ENCODE assay signal across 8 mouse cellular contexts in genomic region chr11:70844559-70845456, GRCm38 (mm10). TPM values are rescaled to one million over a fixed set of nuclear protein-coding genes. Genes with fewer than 3 reads are reported as not detected.
DNase-seq lines count a peak whose midpoint lies in the region; ATAC-seq and TF ChIP-seq lines count a peak whose summit lies in the region.

Gene Rabep1, plus strand, starts transcription at chr11:70844778.

- no peak for TF ChIP-seq RAD21 in CH12.LX (IDR thresholded peaks at IDR 0.05; ENCODE audit: low read depth, low read length)

- peak within 1 kb of the TSS; percentile 74 for H3K9ac ChIP-seq in CH12.LX (ENCODE audit: insufficient read depth, low read depth)
- H3K9ac ChIP-seq in forebrain, embryonic 12.5 days: peak within 1 kb of the TSS; percentile 99
- H3K9ac ChIP-seq in liver, postnatal 0 days (replicated peaks): peak within 1 kb of the TSS; percentile 85
- peak within 1 kb of the TSS; percentile 98 for H3K9ac ChIP-seq in neural tube, embryonic 14.5 days (replicated peaks; ENCODE audit: low read depth, low read length)

- TF ChIP-seq EP300 in CH12.LX (IDR thresholded peaks at IDR 0.05; ENCODE audit: low read length): no peak
- TF ChIP-seq EP300 in liver, postnatal 0 days (IDR thresholded peaks at IDR 0.05; ENCODE audit: low read depth): no peak

- dilution Hi-C loops in CH12.LX (cut with MboI; ENCODE audit: extremely low pct_ligation_motif_present, extremely low pct_unique_long_range_greater_than_20kb, low sequenced_read_pairs): no loop called here

- in situ Hi-C loops in CH12.LX (cut with MboI; ENCODE audit: low pct_ligation_motif_present, low pct_unique_long_range_greater_than_20kb, low sequenced_read_pairs): no loop called here

- H3K79me2 ChIP-seq in CH12.LX (replicated peaks; ENCODE audit: control insufficient read depth, extremely low read depth, insufficient read depth, poor library complexity, severe bottlenecking): peaks cover 23% of the 10 kb centered on the region

- peak; percentile 96 for ATAC-seq in forebrain, embryonic 12.5 days (ENCODE audit: low FRiP score)
- ATAC-seq in liver, postnatal 0 days: peak; percentile 92
- peak; percentile 95 for ATAC-seq in neural tube, embryonic 14.5 days (ENCODE audit: low read depth)

- TF ChIP-seq POLR2A in CH12.LX (IDR thresholded peaks at IDR 0.05; ENCODE audit: low read depth, low read length): peak; percentile 83

- intact Hi-C loops in heart, postnatal 10 days (cut with DNase I): no loop called here

- peak within 1 kb of the TSS; percentile 10; the same call in 1 of the 2 replicates for H3K27ac ChIP-seq in CH12.LX (ENCODE audit: insufficient read depth, low read depth)
- H3K27ac ChIP-seq in forebrain, embryonic 12.5 days: peak within 1 kb of the TSS; percentile 87
- H3K27ac ChIP-seq in liver, postnatal 0 days (ENCODE audit: low read depth): peak within 1 kb of the TSS; percentile 84
- H3K27ac ChIP-seq in neural tube, embryonic 14.5 days (ENCODE audit: low read depth, low read length): peak within 1 kb of the TSS; percentile 87

- peak within 1 kb of the TSS; percentile 95 for H3K4me2 ChIP-seq in CH12.LX (ENCODE audit: insufficient read depth, low read depth, poor library complexity, severe bottlenecking)
- peak within 1 kb of the TSS; percentile 60 for H3K4me2 ChIP-seq in forebrain, embryonic 12.5 days
- peak within 1 kb of the TSS; percentile 93 for H3K4me2 ChIP-seq in liver, postnatal 0 days (ENCODE audit: low read depth, low read length)
- H3K4me2 ChIP-seq in neural tube, embryonic 14.5 days (ENCODE audit: low read depth, low read length): peak within 1 kb of the TSS; percentile 89

- peaks cover 3 to 44% of the 10 kb centered on the region in 2 experiments for H3K4me1 ChIP-seq in CH12.LX (ENCODE audit: control insufficient read depth in 1 of 2, insufficient read depth in 2 of 2)
- H3K4me1 ChIP-seq in forebrain, embryonic 12.5 days: peaks cover 19% of the 10 kb centered on the region
- H3K4me1 ChIP-seq in liver, postnatal 0 days (ENCODE audit: insufficient read depth): peaks cover 23% of the 10 kb centered on the region
- H3K4me1 ChIP-seq in neural tube, embryonic 14.5 days (ENCODE audit: control insufficient read depth, insufficient read depth, low read length): peaks cover 12% of the 10 kb centered on the region

- no peak for TF ChIP-seq CTCF in CH12.LX (conservative IDR thresholded peaks at IDR 0.05 in 1 of 2, IDR thresholded peaks at IDR 0.05 in 1 of 2; ENCODE audit: low read depth in 2 of 2, low read length in 2 of 2)
- no peak for TF ChIP-seq CTCF in liver, postnatal 0 days (IDR thresholded peaks at IDR 0.05; ENCODE audit: low read depth)

- H3K4me3 ChIP-seq in CH12.LX (replicated peaks in 1 of 3; ENCODE audit: low read depth in 2 of 3, low read length in 2 of 3, poor library complexity in 1 of 3): peak within 1 kb of the TSS; percentile 66 to 86 (median 82)
- peak within 1 kb of the TSS; percentile 99 for H3K4me3 ChIP-seq in forebrain, embryonic 12.5 days (replicated peaks)
- H3K4me3 ChIP-seq in liver, postnatal 0 days (ENCODE audit: low read depth, low read length): peak within 1 kb of the TSS; percentile 90
- peak within 1 kb of the TSS; percentile 94 for H3K4me3 ChIP-seq in neural tube, embryonic 14.5 days (ENCODE audit: low read depth, low read length)

- H3K27me3 ChIP-seq in CH12.LX (replicated peaks): peaks cover 7% of the 10 kb centered on the region
- 0 out of 2 replicates have a peak, but pooled peaks cover 10% of the 10 kb centered on the region for H3K27me3 ChIP-seq in forebrain, embryonic 12.5 days
- no peaks in the 10 kb centered on the region for H3K27me3 ChIP-seq in liver, postnatal 0 days (ENCODE audit: insufficient read depth, low read length)
- no peaks in the 10 kb centered on the region; the same call in 1 of the 2 replicates for H3K27me3 ChIP-seq in neural tube, embryonic 14.5 days (ENCODE audit: control insufficient read depth, insufficient read depth, low read length)

- H3K9me3 ChIP-seq in CH12.LX (replicated peaks; ENCODE audit: low read length): no peaks in the 10 kb centered on the region
- no peaks in the 10 kb centered on the region for H3K9me3 ChIP-seq in forebrain, embryonic 12.5 days
- no peaks in the 10 kb centered on the region for H3K9me3 ChIP-seq in liver, postnatal 0 days (ENCODE audit: low read length)
- H3K9me3 ChIP-seq in neural tube, embryonic 14.5 days (ENCODE audit: control insufficient read depth, low read length): no peaks in the 10 kb centered on the region

- WGBS in forebrain, embryonic 12.5 days: under 1% methylated on average over 80 of the region's 88 CpGs
- WGBS in large intestine, adult 2 months: 2% methylated on average over 85 of the region's 88 CpGs
- under 1% methylated on average over 54 of the region's 88 CpGs for WGBS in liver, postnatal 0 days (ENCODE audit: insufficient replicate concordance)
- WGBS in neural tube, embryonic 14.5 days: under 1% methylated on average over 59 of the region's 88 CpGs

- peak; percentile 95 for DNase-seq in CH12.LX (ENCODE audit: extremely low read depth)
- peak; percentile 80 for DNase-seq in c-Kit-positive CD71-positive TER-119-negative erythroid progenitor cells, embryonic 14.5 days (ENCODE audit: low read depth)
- peak; percentile 96 to 98 for DNase-seq in heart, postnatal 10 days
- peak; percentile 68 for DNase-seq in large intestine, adult 2 months (ENCODE audit: low read depth, low spot score)
- peak; percentile 95 for DNase-seq in liver, postnatal 0 days
- DNase-seq in testis, postnatal 10 days (ENCODE audit: low spot score): peak; percentile 99

- no peaks in the 10 kb centered on the region for H3K36me3 ChIP-seq in CH12.LX (replicated peaks in 1 of 2; ENCODE audit: control insufficient read depth in 1 of 2, insufficient read depth in 1 of 2, low read length in 1 of 2)
- no peaks in the 10 kb centered on the region for H3K36me3 ChIP-seq in forebrain, embryonic 12.5 days (replicated peaks)
- no peaks in the 10 kb centered on the region for H3K36me3 ChIP-seq in liver, postnatal 0 days (replicated peaks; ENCODE audit: insufficient read depth, low read length)
- H3K36me3 ChIP-seq in neural tube, embryonic 14.5 days (ENCODE audit: control insufficient read depth, insufficient read depth, low read length): no peaks in the 10 kb centered on the region

TF ChIP-seq in CH12.LX, 34 proteins besides CTCF, POLR2A, EP300 and RAD21 (continues in another document):
- TF ChIP-seq SMC3 (IDR thresholded peaks at IDR 0.05; ENCODE audit: low read depth, low read length) (peak; percentile 7; the same call in 1 of the 2 replicates), JUN (IDR thresholded peaks at IDR 0.05; ENCODE audit: insufficient read depth, low read depth, low read length) (no peak), CHD2 (IDR thresholded peaks at IDR 0.05; ENCODE audit: low read length) (peak; percentile 75; the same call in 1 of the 2 replicates), MAX (IDR thresholded peaks at IDR 0.05; ENCODE audit: low read length) (peak; percentile 86), E2F4 (IDR thresholded peaks at IDR 0.05; ENCODE audit: insufficient replicate concordance, low read depth, low read length) (no peak), ETS1 (conservative IDR thresholded peaks at IDR 0.05; ENCODE audit: low read depth, low read length) (0 out of 2 replicates have a peak, but pooled peaks have one; percentile 29), JUND (conservative IDR thresholded peaks at IDR 0.05; ENCODE audit: low read depth, low read length) (no peak), NELFE (IDR thresholded peaks at IDR 0.05; ENCODE audit: low read depth, low read length) (peak; percentile 80), TBP (conservative IDR thresholded peaks at IDR 0.05; ENCODE audit: low read depth, low read length) (0 out of 2 replicates have a peak, but pooled peaks have one; percentile 23), MYC (IDR thresholded peaks at IDR 0.05; ENCODE audit: low read depth, low read length) (peak; percentile 74), MEF2A (IDR thresholded peaks at IDR 0.05; ENCODE audit: borderline replicate concordance, low read depth, low read length) (peak; percentile 61; the same call in 1 of the 2 replicates), USF2 (conservative IDR thresholded peaks at IDR 0.05; ENCODE audit: low read depth, low read length) (peak; percentile 88), TCF12 (IDR thresholded peaks at IDR 0.05; ENCODE audit: low read depth, low read length) (peak; percentile 98), ZC3H11A (IDR thresholded peaks at IDR 0.05; ENCODE audit: low read depth, low read length) (no peak), MAFK (IDR thresholded peaks at IDR 0.05; ENCODE audit: insufficient replicate concordance, low read length) (no peak), PAX5 (IDR thresholded peaks at IDR 0.05; ENCODE audit: low read length) (no peak), MAZ (IDR thresholded peaks at IDR 0.05; ENCODE audit: low read depth, low read length) (peak; percentile 99), KAT2A (IDR thresholded peaks at IDR 0.05; ENCODE audit: insufficient replicate concordance, low read length) (peak; percentile 48; the same call in 1 of the 2 replicates), HCFC1 (IDR thresholded peaks at IDR 0.05; ENCODE audit: low read depth, low read length) (peak; percentile 70), NRF1 (IDR thresholded peaks at IDR 0.05; ENCODE audit: low read depth, low read length) (peak; percentile 98), GABPA (IDR thresholded peaks at IDR 0.05; ENCODE audit: insufficient replicate concordance, low read depth, low read length) (no peak), USF1 (IDR thresholded peaks at IDR 0.05; ENCODE audit: low read depth, low read length) (peak; percentile 98), BHLHE40 (IDR thresholded peaks at IDR 0.05; ENCODE audit: low read depth, low read length) (peak; percentile 100), ELF1 (IDR thresholded peaks at IDR 0.05; ENCODE audit: low read depth, low read length) (peak; percentile 67), IRF4 (IDR thresholded peaks at IDR 0.05; ENCODE audit: low read depth, low read length) (peak; percentile 53; the same call in 1 of the 2 replicates), UBTF (IDR thresholded peaks at IDR 0.05; ENCODE audit: low read depth, low read length) (peak; percentile 93), ZKSCAN1 (IDR thresholded peaks at IDR 0.05; ENCODE audit: borderline replicate concordance, low read depth, low read length) (no peak), ZNF384 (IDR thresholded peaks at IDR 0.05; ENCODE audit: low read depth, low read length) (no peak)

RNA-seq across cellular contexts. Expression of gene Rabep1, which starts in this region (rescaled TPM):
- total RNA-seq in CH12.LX (2012; rRNA removed): 22.3 and 23.8 TPM in 2 replicates
- total RNA-seq in CH12.LX (2014; rRNA removed): 26.1 and 33.4 TPM in 2 replicates
- polyA plus RNA-seq in CH12.LX (2012; ENCODE audit: insufficient read length, low read depth): 28.3 and 34.7 TPM in 2 replicates
- polyA plus RNA-seq in forebrain, embryonic 12.5 days (2016; fragmentation: Nextera tagmentation; extraction: Ambion mirVana): 55.2 and 57.7 TPM in 2 replicates
- total RNA-seq in heart, postnatal 10 days (2021): 10 to 100 TPM; 32.3 to 38.4 TPM
- polyA plus RNA-seq in large intestine, adult 2 months (2012; rRNA removed): 1.9 and 2.3 TPM in 2 replicates
- 18.3 and 18.5 TPM in 2 replicates for polyA plus RNA-seq in liver, postnatal 0 days (2015; fragmentation: Nextera tagmentation; extraction: Ambion mirVana)
- 80.7 and 80.9 TPM in 2 replicates for polyA plus RNA-seq in neural tube, embryonic 14.5 days (2014; fragmentation: Nextera tagmentation; extraction: Ambion mirVana)

Comparison
In these comparisons a context has a peak if more than half of its experiments do, and no peak if none do; other contexts are left out.
1. Peak in every context shown above with its lines: DNase-seq, ATAC-seq, H3K4me3 ChIP-seq and H3K27ac ChIP-seq.
2. H3K27ac ChIP-seq: peak in every context shown above with its lines; median percentile 87 in forebrain, embryonic 12.5 days; 87 in neural tube, embryonic 14.5 days; 84 in liver, postnatal 0 days; 10 in CH12.LX.